Mouse (Mus musculus) kidney, embryonic 16.5 days (tissue): Measurements from ENCODE around the gene Gm26992. TPM values are rescaled to one million over a fixed set of nuclear protein-coding genes. Genes with fewer than 3 reads are reported as not detected.

Experiments used
- ATAC-seq: fragments of 200-750 bp; cut with Nextera tagmentation; 2 replicates; pipeline ENCODE4 v1.8.0; 2017; ENCODE audit warnings: moderate TSS enrichment; ENCODE audit not compliant: low FRiP score, low TSS enrichment
- H3K27ac ChIP-seq: fragments of 300-500 bp; sonication (generic); 2 replicates; pipeline ENCODE4 v1.5.1; 2014; ENCODE audit warnings: low read length
- H3K27me3 ChIP-seq: fragments of 300-500 bp; sonication (generic); 2 replicates; pipeline ENCODE4 v1.6.1; 2014; ENCODE audit warnings: low read length, control low read depth, mixed read lengths; ENCODE audit not compliant: insufficient read depth
- H3K36me3 ChIP-seq: fragments of 300-500 bp; sonication (generic); 2 replicates; pipeline ENCODE4 v1.6.1; 2014; ENCODE audit warnings: low read length, control low read depth, mixed read lengths; ENCODE audit not compliant: insufficient read depth
- H3K4me1 ChIP-seq: fragments of 300-500 bp; sonication (generic); 2 replicates; pipeline ENCODE4 v1.6.1; 2014; ENCODE audit warnings: low read length, control low read depth, mixed read lengths; ENCODE audit not compliant: insufficient read depth
- H3K4me2 ChIP-seq: fragments of 300-500 bp; sonication (generic); replicated peaks from 2 replicates; pipeline ENCODE4 v1.6.1; 2014; ENCODE audit warnings: low read depth, low read length
- H3K4me3 ChIP-seq: fragments of 300-500 bp; sonication (generic); 2 replicates; pipeline ENCODE4 v1.5.1; 2014; ENCODE audit warnings: mild to moderate bottlenecking, low read length
- H3K9ac ChIP-seq: fragments of 300-500 bp; sonication (generic); replicated peaks from 2 replicates; pipeline ENCODE4 v1.6.1; 2014; ENCODE audit warnings: low read length
- H3K9me3 ChIP-seq: fragments of 300-500 bp; sonication (generic); 2 replicates; pipeline ENCODE4 v1.6.1; 2016; ENCODE audit warnings: low read length, control low read depth
- WGBS: fragments of 180-500 bp; shearing (Covaris S2); extraction: QIAGEN DNeasy Blood & Tissue Kit; methylation state at CpG from one replicate; pipeline ENCODE4 v1.1.7; 2014; 5-methylcytosine and 5-hydroxymethylcytosine counted together
- polyA plus RNA-seq: library from polyadenylated mRNA; unstranded; fragments of >200 nt; fragmentation: Nextera tagmentation; extraction: Ambion mirVana; gene quantifications from 2 replicates; pipeline ENCODE4 v1.2.1, GENCODE M21; 2015

The Gm26992 gene
- polyA plus RNA-seq: not detected in 2 replicates

DNA sequence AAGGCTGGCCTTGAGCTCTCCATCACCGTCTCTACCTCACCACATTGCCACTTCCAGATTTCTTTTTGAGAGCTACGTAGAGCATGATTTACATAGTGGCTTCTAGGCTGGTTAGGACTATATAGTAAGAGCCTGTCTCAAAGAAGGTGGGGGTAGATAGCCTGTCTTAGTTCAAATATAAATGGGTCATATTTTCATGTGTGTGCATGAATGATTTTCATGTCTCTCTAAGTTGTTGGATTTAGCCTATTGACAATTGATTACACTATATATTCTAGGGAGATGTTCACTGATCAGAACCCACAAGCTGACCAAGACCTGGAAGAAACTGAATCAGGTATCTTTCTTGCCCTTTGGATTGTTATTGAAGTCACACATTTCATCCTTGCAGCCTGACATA, at the start of gene Gm26992:
Gene Gm26992, plus strand, starts transcription at position 301 of the 400 bp plus-strand sequence.
- no peaks in the 10 kb centered on the region for H3K4me1 ChIP-seq
- H3K4me3 ChIP-seq: no peak within 1 kb of the TSS
- H3K9ac ChIP-seq: no peak within 1 kb of the TSS
- no peak within 1 kb of the TSS for H3K27ac ChIP-seq
- no peaks in the 10 kb centered on the region for H3K9me3 ChIP-seq
- WGBS: 91% methylated on average over 2 of the region's 2 CpGs
- H3K36me3 ChIP-seq: no peaks in the 10 kb centered on the region
- no peak within 1 kb of the TSS for H3K4me2 ChIP-seq
- no peak for ATAC-seq
- H3K27me3 ChIP-seq: peaks cover 16% of the 10 kb centered on the region; the same call in 1 of the 2 replicates

DNA sequence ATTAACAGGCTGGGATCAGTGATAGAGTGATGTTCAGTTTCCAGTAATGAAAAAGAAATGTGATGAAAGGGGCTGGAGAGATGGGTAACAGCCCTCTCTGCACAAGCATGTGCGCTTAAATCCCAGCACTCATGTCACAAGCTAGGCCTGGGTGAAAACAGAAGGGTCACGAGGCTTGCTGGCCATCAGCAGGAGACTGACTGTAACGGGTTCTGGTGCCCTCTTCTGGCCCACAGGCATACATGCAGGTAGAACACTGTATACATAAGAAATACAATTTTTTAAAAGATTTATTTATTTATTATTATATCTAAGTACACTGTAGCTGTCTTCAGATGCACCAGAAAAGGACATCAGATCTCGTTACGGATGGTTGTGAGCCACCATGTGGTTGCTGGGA, 47.6 kb upstream of the Gm26992 start:
- 70% methylated on average over 5 of the region's 5 CpGs for WGBS
- ATAC-seq: no peak
- H3K27ac ChIP-seq: no peak overlapping the region

GRCm38 (mm10) chrX:103384528-103384927, 37.3 kb upstream of the Gm26992 start:
- H3K4me1 ChIP-seq: no peaks in the 10 kb centered on the region
- H3K27me3 ChIP-seq: peaks cover 5% of the 10 kb centered on the region; the same call in 1 of the 2 replicates
- H3K27ac ChIP-seq: no peak overlapping the region
- H3K36me3 ChIP-seq: no peaks in the 10 kb centered on the region
- no peak overlapping the region for H3K9ac ChIP-seq
- no peaks in the 10 kb centered on the region for H3K9me3 ChIP-seq
- no peak overlapping the region for H3K4me2 ChIP-seq
- H3K4me3 ChIP-seq: no peak overlapping the region
- ATAC-seq: no peak
- 75% methylated on average over 3 of the region's 3 CpGs for WGBS

More for the DNA sequence above, 47.6 kb upstream of the Gm26992 start:
- Histone ChIP-seq H3K9ac (no peak overlapping the region), H3K4me3 (no peak overlapping the region), H3K27me3 (peaks cover 13% of the 10 kb centered on the region; the same call in 1 of the 2 replicates), H3K36me3 (no peaks in the 10 kb centered on the region), H3K4me1 (no peaks in the 10 kb centered on the region), H3K9me3 (no peaks in the 10 kb centered on the region), H3K4me2 (no peak overlapping the region)

GRCm38 (mm10) chrX:103388131-103388530, 33.7 kb upstream of the Gm26992 start:
- Histone ChIP-seq H3K4me2 (no peak overlapping the region), H3K27ac (no peak overlapping the region), H3K9me3 (no peaks in the 10 kb centered on the region), H3K4me1 (no peaks in the 10 kb centered on the region), H3K9ac (no peak overlapping the region), H3K36me3 (no peaks in the 10 kb centered on the region), H3K4me3 (no peak overlapping the region), H3K27me3 (peaks cover 7% of the 10 kb centered on the region; the same call in 1 of the 2 replicates)
- WGBS: 76% methylated on average over 3 of the region's 3 CpGs
- ATAC-seq: no peak

DNA sequence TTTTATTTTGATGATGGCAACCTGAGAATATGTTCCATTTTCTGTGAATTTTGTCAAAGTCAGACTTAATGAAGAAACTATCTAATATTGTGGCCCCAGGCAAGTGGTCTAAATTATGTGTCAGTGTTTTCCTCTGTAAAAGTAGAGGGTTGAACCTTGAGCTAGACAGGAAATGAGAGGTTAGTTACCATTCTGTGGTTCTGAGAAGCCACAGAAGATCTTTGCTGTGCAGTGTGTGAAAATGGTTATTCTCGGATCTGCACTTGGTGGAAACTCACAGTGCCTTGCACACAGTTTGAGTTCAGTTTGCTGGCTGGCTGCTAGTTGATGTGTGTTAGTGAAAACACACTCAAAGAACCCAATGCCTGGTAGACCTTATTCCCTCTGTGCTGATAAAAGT, 28.0 kb upstream of the Gm26992 start:
- Histone ChIP-seq H3K4me2 (no peak overlapping the region), H3K4me3 (no peak overlapping the region), H3K27me3 (peaks cover 11% of the 10 kb centered on the region; the same call in 1 of the 2 replicates), H3K27ac (no peak overlapping the region), H3K4me1 (no peaks in the 10 kb centered on the region), H3K36me3 (no peaks in the 10 kb centered on the region), H3K9me3 (no peaks in the 10 kb centered on the region), H3K9ac (no peak overlapping the region)
- 72% methylated on average over 1 of the region's 1 CpGs for WGBS
- ATAC-seq: no peak

DNA sequence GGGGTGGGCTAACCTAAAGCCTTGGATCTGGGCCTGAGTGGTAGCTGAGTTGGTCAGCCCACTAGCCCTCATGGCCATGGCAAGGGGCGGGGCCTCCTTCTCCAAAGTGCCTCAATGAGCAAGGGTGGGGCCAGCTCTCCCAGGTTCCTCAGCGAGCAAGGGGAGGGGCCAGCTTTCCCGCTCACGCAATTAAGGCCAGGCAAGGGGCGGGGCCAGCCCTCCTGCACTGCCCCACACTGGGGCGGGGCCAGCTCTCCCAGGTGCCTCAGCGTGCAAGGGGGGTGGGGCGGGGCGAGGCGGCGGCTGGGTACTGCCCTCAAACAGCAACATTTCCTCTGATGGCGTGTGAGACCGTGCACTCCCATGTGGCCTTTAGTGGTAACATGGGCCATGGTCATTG, 16.8 kb upstream of the Gm26992 start:
- Histone ChIP-seq H3K4me3 (no peak overlapping the region), H3K4me2 (no peak overlapping the region), H3K27me3 (peaks cover 8% of the 10 kb centered on the region; the same call in 1 of the 2 replicates), H3K36me3 (no peaks in the 10 kb centered on the region), H3K27ac (no peak overlapping the region), H3K4me1 (no peaks in the 10 kb centered on the region), H3K9ac (no peak overlapping the region), H3K9me3 (no peaks in the 10 kb centered on the region)
- no peak for ATAC-seq
- WGBS: 49% methylated on average over 12 of the region's 13 CpGs

DNA sequence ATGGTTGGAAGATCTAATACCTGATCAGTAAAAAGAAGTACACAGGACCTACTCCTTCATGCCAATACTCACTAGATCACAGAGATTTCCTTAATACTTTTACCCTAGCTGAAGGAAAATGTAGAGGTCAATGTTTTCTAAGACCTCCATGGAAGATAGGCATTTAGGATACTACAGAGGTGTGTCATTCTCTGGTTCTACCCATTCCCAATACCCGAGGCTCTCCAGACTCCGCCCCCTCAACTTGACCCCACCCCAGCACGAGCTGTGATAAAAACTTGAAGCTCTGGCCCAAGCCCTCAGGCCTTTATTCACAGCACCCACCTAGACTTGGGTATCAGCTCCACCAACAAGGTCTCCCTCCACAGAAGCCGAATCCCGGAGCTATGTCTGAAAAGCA, 7.6 kb upstream of the Gm26992 start, which contains the start of gene Tsx:
Gene Tsx, plus strand, starts transcription at position 301 of the 400 bp plus-strand sequence.
- Histone ChIP-seq H3K27ac (no peak within 1 kb of the TSS), H3K4me2 (no peak within 1 kb of the TSS), H3K27me3 (peaks cover 21% of the 10 kb centered on the region; the same call in 1 of the 2 replicates), H3K4me1 (no peaks in the 10 kb centered on the region), H3K9ac (no peak within 1 kb of the TSS), H3K36me3 (no peaks in the 10 kb centered on the region), H3K4me3 (no peak within 1 kb of the TSS), H3K9me3 (no peaks in the 10 kb centered on the region)
- ATAC-seq: no peak
- WGBS: 74% methylated on average over 5 of the region's 5 CpGs

DNA sequence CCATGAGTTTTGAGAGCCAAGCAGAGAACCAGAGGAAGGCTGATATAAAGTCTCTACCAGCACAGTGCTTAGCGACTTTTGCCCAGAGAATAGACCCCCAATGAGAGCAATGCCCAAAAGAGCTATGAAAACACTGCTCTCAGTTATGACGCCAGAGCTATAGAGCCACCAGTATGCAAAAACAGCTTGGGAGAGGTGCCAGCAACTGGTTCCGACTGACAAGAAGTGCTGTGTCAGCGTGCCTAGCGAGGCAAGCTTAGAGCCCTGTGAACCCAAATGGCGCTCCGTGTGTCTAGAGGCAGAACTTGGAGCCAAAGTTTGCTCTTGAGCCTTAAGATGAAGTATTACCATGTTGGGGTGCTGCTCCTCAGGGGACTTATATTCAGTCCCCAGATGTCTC, 5.9 kb downstream of the Gm26992 start:
- Histone ChIP-seq H3K4me1 (no peaks in the 10 kb centered on the region), H3K27ac (no peak overlapping the region), H3K4me3 (no peak overlapping the region), H3K9ac (no peak overlapping the region), H3K4me2 (no peak overlapping the region), H3K36me3 (no peaks in the 10 kb centered on the region), H3K27me3 (peaks cover 22% of the 10 kb centered on the region; the same call in 1 of the 2 replicates), H3K9me3 (no peaks in the 10 kb centered on the region)
- 72% methylated on average over 7 of the region's 7 CpGs for WGBS
- no peak for ATAC-seq

GRCm38 (mm10) chrX:103432293-103432692, 10.5 kb downstream of the Gm26992 start:
- Histone ChIP-seq H3K27ac (no peak overlapping the region), H3K9ac (no peak overlapping the region), H3K4me3 (no peak overlapping the region), H3K4me2 (no peak overlapping the region), H3K27me3 (peaks cover 26% of the 10 kb centered on the region; the same call in 1 of the 2 replicates), H3K36me3 (no peaks in the 10 kb centered on the region), H3K4me1 (no peaks in the 10 kb centered on the region), H3K9me3 (no peaks in the 10 kb centered on the region)
- ATAC-seq: no peak
- WGBS: 68% methylated on average over 7 of the region's 7 CpGs

GRCm38 (mm10) chrX:103438023-103438422, 16.2 kb downstream of the Gm26992 start:
- no peak for ATAC-seq
- Histone ChIP-seq H3K27me3 (peaks cover 36% of the 10 kb centered on the region), H3K9ac (no peak overlapping the region), H3K4me2 (no peak overlapping the region), H3K4me1 (no peaks in the 10 kb centered on the region), H3K27ac (no peak overlapping the region), H3K4me3 (no peak overlapping the region), H3K36me3 (no peaks in the 10 kb centered on the region), H3K9me3 (no peaks in the 10 kb centered on the region)
- 27% methylated on average over 9 of the region's 9 CpGs for WGBS
